Mouse (Mus musculus) small intestine, adult 2 months (tissue): ENCODE measurements at regions not wholly inside any gene's neighbourhood (a gene's known extent, or its start where the extent isn't known, plus 50 kb on each side); places are given as distances from the start of the nearest gene placed in this dataset.

Source experiments
- CTCF ChIP-seq: fragments of 200-500 bp; IDR thresholded peaks from 2 replicates; pipeline ENCODE4 v1.5.1; 2012; ENCODE audit warnings: low read depth, mild to moderate bottlenecking, control low read depth, inconsistent platforms, low read length, moderate library complexity, mixed read lengths; ENCODE audit not compliant: insufficient replicate concordance, insufficient read length; ENCODE audit errors: extremely low read depth
- POLR2A ChIP-seq: fragments of 200-500 bp; IDR thresholded peaks from 2 replicates; pipeline ENCODE4 v1.6.1; 2012; ENCODE audit warnings: low read depth, mild to moderate bottlenecking, control low read depth, inconsistent platforms, low read length, moderate library complexity

GRCm38 (mm10) chr3:39264671-39265430 lies 378.1 kb downstream of the Fat4 start:
- TF ChIP-seq CTCF, result no peak
- TF ChIP-seq POLR2A, result no peak
